Mouse (Mus musculus) ES-Bruce4 (cell line): Measurements from ENCODE around the gene Itga9.

Experiments
- EP300 ChIP-seq: IDR thresholded peaks from 2 replicates; pipeline ENCODE4 v1.6.1; 2011; ENCODE audit warnings: low read depth, low read length; ENCODE audit not compliant: insufficient read depth
- POLR2A ChIP-seq: IDR thresholded peaks from one replicate; pipeline ENCODE4 v1.8.1; 2011; ENCODE audit warnings: low read length; ENCODE audit not compliant: insufficient read depth

GRCm38 (mm10) chr9:118618732-118619250, 12.3 kb downstream of the Itga9 start:
- TF ChIP-seq POLR2A (no peak), EP300 (no peak)
